ENCODE assay signal across 8 mouse cellular contexts in genomic region chr12:12939581-12940465, GRCm38 (mm10). TPM values are rescaled to one million over a fixed set of nuclear protein-coding genes. Genes with fewer than 3 reads are reported as not detected.
A peak's percentile ranks its signal among the peaks of the same experiment; 100 is the strongest.
DNase-seq lines count a peak whose midpoint lies in the region; ATAC-seq lines count a peak whose summit lies in the region.

No protein-coding gene starts in this region.

- H3K27ac ChIP-seq in forebrain, embryonic 13.5 days, result peak overlapping the region; percentile 97

- no peaks in the 10 kb centered on the region for H3K9me3 ChIP-seq in forebrain, embryonic 13.5 days (replicated peaks)

- ATAC-seq in forebrain, embryonic 13.5 days, result no peak

- peak overlapping the region; percentile 98 for H3K4me3 ChIP-seq in forebrain, embryonic 13.5 days

- under 1% methylated on average over 58 of the region's 69 CpGs for WGBS in forebrain, embryonic 13.5 days

- H3K27me3 ChIP-seq in forebrain, embryonic 13.5 days, result no peaks in the 10 kb centered on the region
- H3K27me3 ChIP-seq in splenic B cell, adult 2 months (ENCODE audit: control insufficient read depth, insufficient read depth, low read length, poor library complexity, severe bottlenecking), result peaks cover 6% of the 10 kb centered on the region; the same call in 1 of the 2 replicates

- peak; percentile 16 for DNase-seq in urinary bladder, postnatal 25 days (ENCODE audit: low spot score)
- DNase-seq in urinary bladder, adult 2 months (ENCODE audit: low spot score), result no peak
- DNase-seq in heart, postnatal 4 days, result peak; percentile 37
- peak; percentile 54 to 59 for DNase-seq in layer of hippocampus, postnatal 10 days (ENCODE audit: low spot score in 2 of 2)
- peak; percentile 48 for DNase-seq in mesoderm, embryonic 11.5 days (ENCODE audit: low read depth, low spot score)
- peak; percentile 11 for DNase-seq in splenic B cell, adult 2 months (ENCODE audit: low read depth, low spot score)
- DNase-seq in spleen, postnatal 36 days (ENCODE audit: low spot score in 2 of 2), result no peak

- peaks cover 26% of the 10 kb centered on the region for H3K4me1 ChIP-seq in forebrain, embryonic 13.5 days

- peaks cover 41% of the 10 kb centered on the region for H3K36me3 ChIP-seq in forebrain, embryonic 13.5 days (ENCODE audit: poor library complexity, severe bottlenecking)
- no peaks in the 10 kb centered on the region for H3K36me3 ChIP-seq in splenic B cell, adult 2 months (ENCODE audit: control insufficient read depth, insufficient read depth, low read length, poor library complexity, severe bottlenecking)

- peak overlapping the region; percentile 99 for H3K9ac ChIP-seq in forebrain, embryonic 13.5 days

- peak overlapping the region; percentile 91 for H3K4me2 ChIP-seq in forebrain, embryonic 13.5 days

RNA-seq across cellular contexts. Expression of gene Mycn, which starts 1.9 kb away (rescaled TPM):
- 0.74 and 0.78 TPM in 2 replicates for polyA plus RNA-seq in urinary bladder, adult 2 months (2012; rRNA removed)
- polyA plus RNA-seq in forebrain, embryonic 13.5 days (2015; fragmentation: Nextera tagmentation; extraction: Ambion mirVana), result 110 and 114 TPM in 2 replicates
- total RNA-seq in heart, postnatal 4 days (2021), result 10 to 100 TPM; 14.3 to 16.6 TPM
- total RNA-seq in layer of hippocampus, postnatal 10 days (2021), result 10 to 100 TPM; 29.9 to 31.2 TPM

Comparison
In these comparisons a context has a peak if more than half of its experiments do, and no peak if none do; other contexts are left out.
1. DNase-seq: peak in urinary bladder, postnatal 25 days (single experiment), heart, postnatal 4 days (single experiment), layer of hippocampus, postnatal 10 days (2 of 2), mesoderm, embryonic 11.5 days (single experiment) and splenic B cell, adult 2 months (single experiment); none in urinary bladder, adult 2 months (single experiment) and spleen, postnatal 36 days (0 of 2).